Mouse (Mus musculus) lung, embryonic 15.5 days (tissue): Measurements from ENCODE around the gene Lrp8. TPM values are rescaled to one million over a fixed set of nuclear protein-coding genes. Genes with fewer than 3 reads are reported as not detected.

Experiments used
- ATAC-seq: fragments of 200-750 bp; cut with Nextera tagmentation; 2 replicates; pipeline ENCODE4 v1.8.0; 2017; ENCODE audit warnings: moderate number of reproducible peaks, borderline replicate concordance; ENCODE audit not compliant: low FRiP score, low TSS enrichment; ENCODE audit errors: extremely low read depth
- H3K27ac ChIP-seq: fragments of 300-500 bp; sonication (generic); 2 replicates; pipeline ENCODE4 v1.5.1; 2015; ENCODE audit warnings: moderate library complexity, mild to moderate bottlenecking, inconsistent platforms
- H3K27me3 ChIP-seq: fragments of 300-500 bp; sonication (generic); 2 replicates; pipeline ENCODE4 v1.6.1; 2015; ENCODE audit warnings: inconsistent platforms
- H3K36me3 ChIP-seq: fragments of 300-500 bp; sonication (generic); 2 replicates; pipeline ENCODE4 v1.6.1; 2015; ENCODE audit warnings: inconsistent platforms
- H3K4me1 ChIP-seq: fragments of 300-500 bp; sonication (generic); 2 replicates; pipeline ENCODE4 v1.6.1; 2015; ENCODE audit warnings: inconsistent platforms
- H3K4me2 ChIP-seq: fragments of 300-500 bp; sonication (generic); 2 replicates; pipeline ENCODE4 v1.6.1; 2015; ENCODE audit warnings: inconsistent platforms, mild to moderate bottlenecking, moderate library complexity
- H3K4me3 ChIP-seq: fragments of 300-500 bp; sonication (generic); 2 replicates; pipeline ENCODE4 v1.5.1; 2015; ENCODE audit warnings: mild to moderate bottlenecking, inconsistent platforms
- H3K9ac ChIP-seq: fragments of 300-500 bp; sonication (generic); 2 replicates; pipeline ENCODE4 v1.6.1; 2015; ENCODE audit warnings: inconsistent platforms
- H3K9me3 ChIP-seq: fragments of 300-500 bp; sonication (generic); 2 replicates; pipeline ENCODE4 v1.6.1; 2016; ENCODE audit warnings: inconsistent platforms
- WGBS: fragments of 180-500 bp; shearing (Covaris S2); methylation state at CpG from one replicate; pipeline ENCODE4 v1.1.7; 2015; 5-methylcytosine and 5-hydroxymethylcytosine counted together
- polyA plus RNA-seq: library from polyadenylated mRNA; unstranded; fragments of >200 nt; fragmentation: Nextera tagmentation; extraction: Ambion mirVana; gene quantifications from 2 replicates; pipeline ENCODE4 v1.2.1, GENCODE M21; 2015

The Lrp8 gene
- polyA plus RNA-seq = 1.1 and 1.2 TPM in 2 replicates

DNA sequence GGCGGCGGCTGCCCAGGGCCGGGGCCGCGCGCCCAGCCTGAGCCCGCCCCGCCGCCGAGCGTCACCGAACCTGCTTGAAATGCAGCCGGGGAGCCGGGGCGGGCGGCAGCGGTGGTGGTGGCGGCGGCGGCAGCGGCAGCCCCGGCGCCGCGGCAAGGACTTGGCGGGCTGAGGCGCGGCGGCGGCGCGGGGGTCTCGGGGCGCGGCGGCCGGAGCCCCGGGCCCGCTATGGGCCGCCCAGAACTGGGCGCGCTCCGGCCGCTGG, at the start of gene Lrp8:
TSS of gene Lrp8 (plus strand) at position 77 of the 265 bp plus-strand sequence.
- H3K27ac ChIP-seq = no peak within 1 kb of the TSS
- no peak for ATAC-seq
- H3K4me1 ChIP-seq = peaks cover 22% of the 10 kb centered on the region
- no peaks in the 10 kb centered on the region for H3K9me3 ChIP-seq
- H3K4me2 ChIP-seq = peak within 1 kb of the TSS; percentile 100
- WGBS = under 1% methylated on average over 24 of the region's 44 CpGs
- peaks cover 54% of the 10 kb centered on the region for H3K27me3 ChIP-seq
- peak within 1 kb of the TSS; percentile 67 for H3K4me3 ChIP-seq
- H3K36me3 ChIP-seq = no peaks in the 10 kb centered on the region
- peak within 1 kb of the TSS; percentile 47 for H3K9ac ChIP-seq

GRCm38 (mm10) chr4:107756222-107756621, 45.8 kb upstream of the Lrp8 start:
- Histone ChIP-seq H3K36me3 (no peaks in the 10 kb centered on the region), H3K4me1 (peaks cover 12% of the 10 kb centered on the region; the same call in 1 of the 2 replicates), H3K4me3 (no peak overlapping the region), H3K27ac (no peak overlapping the region), H3K9me3 (no peaks in the 10 kb centered on the region), H3K4me2 (no peak overlapping the region), H3K9ac (no peak overlapping the region), H3K27me3 (no peaks in the 10 kb centered on the region)
- 16% methylated on average over 10 of the region's 10 CpGs for WGBS
- ATAC-seq = no peak

GRCm38 (mm10) chr4:107757487-107758470, 44.3 kb upstream of the Lrp8 start:
- H3K9ac ChIP-seq = no peak overlapping the region
- WGBS = 62% methylated on average over 15 of the region's 15 CpGs
- H3K27me3 ChIP-seq = no peaks in the 10 kb centered on the region
- no peak for ATAC-seq
- H3K27ac ChIP-seq = no peak overlapping the region
- no peaks in the 10 kb centered on the region for H3K36me3 ChIP-seq
- H3K9me3 ChIP-seq = no peaks in the 10 kb centered on the region
- no peak overlapping the region for H3K4me3 ChIP-seq
- no peak overlapping the region for H3K4me2 ChIP-seq
- H3K4me1 ChIP-seq = peaks cover 12% of the 10 kb centered on the region; the same call in 1 of the 2 replicates

DNA sequence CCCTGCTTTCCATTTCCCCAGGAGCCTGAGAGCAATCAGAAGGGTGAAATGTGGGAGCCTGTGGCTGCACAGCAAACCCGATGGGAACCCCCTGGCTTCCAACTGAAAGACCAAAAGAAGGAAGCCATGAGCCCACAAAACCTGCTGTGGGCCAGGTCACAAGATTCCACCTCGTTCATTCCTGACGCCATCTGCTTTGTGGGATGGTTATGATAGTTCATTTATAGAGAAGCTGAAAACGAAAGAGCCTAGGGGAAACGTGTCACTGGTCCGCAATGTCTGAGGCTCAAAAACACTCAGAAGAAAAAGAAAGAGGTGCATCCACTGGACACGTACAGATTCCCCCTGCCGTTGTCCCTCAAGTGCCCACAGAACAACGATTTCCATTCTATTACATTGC, 43.1 kb upstream of the Lrp8 start:
- Histone ChIP-seq H3K27ac (no peak overlapping the region), H3K9me3 (no peaks in the 10 kb centered on the region), H3K4me2 (no peak overlapping the region), H3K27me3 (no peaks in the 10 kb centered on the region), H3K36me3 (no peaks in the 10 kb centered on the region), H3K4me1 (peaks cover 12% of the 10 kb centered on the region; the same call in 1 of the 2 replicates), H3K9ac (no peak overlapping the region), H3K4me3 (no peak overlapping the region)
- ATAC-seq = no peak
- 68% methylated on average over 9 of the region's 9 CpGs for WGBS

DNA sequence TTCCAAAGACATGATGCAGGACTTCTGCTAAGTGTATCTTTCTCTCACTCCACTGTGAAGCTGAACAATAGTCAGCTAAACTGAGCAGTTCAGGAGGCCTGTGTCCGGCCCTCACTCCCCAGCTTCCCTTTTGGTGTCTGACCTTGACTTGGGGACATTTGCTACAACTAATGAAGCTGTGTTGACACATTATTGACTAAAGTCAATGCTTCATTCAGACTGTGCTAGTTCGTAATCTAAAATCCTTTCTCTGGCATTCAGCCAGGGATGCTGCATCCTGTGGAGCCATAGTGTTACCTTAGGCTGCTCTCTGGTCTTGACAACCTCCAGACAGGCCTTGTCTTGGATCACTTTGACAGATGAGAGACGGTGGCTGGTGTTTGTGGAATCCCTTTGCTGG, 39.1 kb upstream of the Lrp8 start:
- Histone ChIP-seq H3K4me3 (no peak overlapping the region), H3K4me1 (no peaks in the 10 kb centered on the region)
- ATAC-seq = no peak

GRCm38 (mm10) chr4:107763598-107763997, 38.5 kb upstream of the Lrp8 start:
- no peak overlapping the region for H3K27ac ChIP-seq
- H3K4me1 ChIP-seq = no peaks in the 10 kb centered on the region
- 95% methylated on average over 2 of the region's 2 CpGs for WGBS
- no peaks in the 10 kb centered on the region for H3K36me3 ChIP-seq
- H3K4me3 ChIP-seq = no peak overlapping the region
- no peak overlapping the region for H3K9ac ChIP-seq
- no peak overlapping the region for H3K4me2 ChIP-seq
- no peak for ATAC-seq
- H3K9me3 ChIP-seq = no peaks in the 10 kb centered on the region
- no peaks in the 10 kb centered on the region for H3K27me3 ChIP-seq

More for the DNA sequence above, 39.1 kb upstream of the Lrp8 start:
- Histone ChIP-seq H3K27ac (no peak overlapping the region), H3K36me3 (no peaks in the 10 kb centered on the region), H3K4me2 (no peak overlapping the region), H3K9ac (no peak overlapping the region), H3K27me3 (no peaks in the 10 kb centered on the region), H3K9me3 (no peaks in the 10 kb centered on the region)
- WGBS = 36% methylated on average over 3 of the region's 3 CpGs

- 65% methylated on average over 9 of the region's 9 CpGs for WGBS
- Histone ChIP-seq H3K4me3 (no peak overlapping the region), H3K9ac (no peak overlapping the region), H3K9me3 (no peaks in the 10 kb centered on the region), H3K4me1 (no peaks in the 10 kb centered on the region), H3K4me2 (no peak overlapping the region), H3K27me3 (no peaks in the 10 kb centered on the region), H3K36me3 (no peaks in the 10 kb centered on the region), H3K27ac (no peak overlapping the region)
- ATAC-seq = no peak
These were observed 36.8 kb upstream of the Lrp8 start for GRCm38 (mm10) chr4:107765196-107765813.

DNA sequence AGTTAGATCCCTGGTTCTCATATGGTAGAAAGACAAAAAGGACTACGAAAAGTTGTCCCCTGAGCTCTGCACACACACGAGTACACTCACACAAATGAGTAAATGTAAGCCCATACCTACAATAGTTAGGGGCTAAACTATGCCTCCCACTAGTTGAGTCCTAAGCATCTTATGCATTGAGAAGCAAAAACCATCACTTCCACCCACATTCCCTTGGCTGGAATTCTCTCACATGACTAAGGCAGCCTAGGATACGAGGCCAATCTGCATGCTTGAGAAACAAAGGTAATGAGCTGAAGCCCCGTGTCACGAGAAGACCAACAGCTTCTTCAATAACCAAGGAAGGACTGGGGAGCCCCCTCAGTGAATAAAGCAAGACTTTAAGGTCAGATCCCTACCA, 35.9 kb upstream of the Lrp8 start:
- Histone ChIP-seq H3K27me3 (no peaks in the 10 kb centered on the region), H3K36me3 (no peaks in the 10 kb centered on the region), H3K27ac (no peak overlapping the region), H3K9me3 (no peaks in the 10 kb centered on the region), H3K4me1 (no peaks in the 10 kb centered on the region), H3K9ac (no peak overlapping the region), H3K4me3 (no peak overlapping the region), H3K4me2 (no peak overlapping the region)
- 67% methylated on average over 5 of the region's 5 CpGs for WGBS
- no peak for ATAC-seq

DNA sequence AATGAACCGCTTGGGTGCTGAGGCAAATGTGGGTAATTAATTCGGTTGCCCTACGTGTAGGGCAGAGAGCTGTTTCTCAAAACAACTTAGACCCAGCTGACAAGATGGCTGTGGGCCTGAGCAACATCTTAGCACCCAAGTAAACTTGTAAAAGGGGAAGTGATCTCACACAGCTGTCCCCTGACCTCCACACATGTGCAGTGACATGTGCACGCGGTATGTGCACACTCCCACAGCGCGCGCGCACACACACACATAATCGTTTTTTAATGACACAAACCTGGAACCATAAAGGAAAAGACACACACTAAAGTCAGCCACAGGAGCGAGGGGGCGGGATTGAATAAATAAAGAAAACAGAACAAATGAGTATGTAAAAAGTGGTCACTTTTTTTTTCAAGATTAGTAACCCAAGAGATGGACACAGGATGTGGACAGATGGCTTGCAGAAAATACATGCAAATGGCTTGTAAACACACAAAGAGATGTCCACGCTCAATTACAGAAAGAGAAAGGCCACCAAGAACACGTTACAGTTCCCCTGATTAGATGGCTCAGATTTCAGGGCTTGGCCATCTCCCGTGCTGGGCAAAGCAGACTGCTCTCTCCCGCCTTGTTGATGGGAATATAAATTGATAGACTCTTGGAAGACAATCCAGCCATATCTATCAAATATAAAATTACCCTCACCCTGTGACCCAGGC, 29.8 kb upstream of the Lrp8 start:
- 81% methylated on average over 16 of the region's 16 CpGs for WGBS
- H3K4me3 ChIP-seq = no peak overlapping the region

DNA sequence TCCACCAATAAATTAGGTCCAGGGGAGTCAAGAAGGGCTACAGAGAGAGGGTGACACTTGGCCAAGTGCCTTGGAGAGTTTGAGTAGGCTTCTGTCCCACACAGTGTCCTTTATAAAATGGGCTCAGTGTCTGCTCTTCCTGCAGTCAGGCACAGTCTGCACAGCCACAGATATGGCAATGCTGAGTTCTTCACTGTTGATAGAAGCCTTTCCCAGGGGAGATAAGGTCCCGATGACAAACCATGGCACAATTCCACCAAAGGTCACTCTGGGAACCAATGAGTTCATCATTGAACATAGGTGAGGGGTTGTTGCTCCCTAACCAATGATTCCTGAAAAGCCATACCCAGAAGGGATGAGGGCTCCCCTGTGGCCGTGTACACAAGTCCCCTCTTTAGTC, 27.2 kb upstream of the Lrp8 start:
- Histone ChIP-seq H3K4me3 (no peak overlapping the region), H3K36me3 (no peaks in the 10 kb centered on the region), H3K27me3 (no peaks in the 10 kb centered on the region), H3K9me3 (no peaks in the 10 kb centered on the region), H3K4me1 (peaks cover 15% of the 10 kb centered on the region; the same call in 1 of the 2 replicates), H3K27ac (no peak overlapping the region), H3K4me2 (no peak overlapping the region), H3K9ac (no peak overlapping the region)
- no peak for ATAC-seq
- 55% methylated on average over 2 of the region's 2 CpGs for WGBS

More for the DNA sequence above, 29.8 kb upstream of the Lrp8 start:
- Histone ChIP-seq H3K27me3 (no peaks in the 10 kb centered on the region), H3K9me3 (no peaks in the 10 kb centered on the region), H3K4me2 (no peak overlapping the region), H3K4me1 (peaks cover 9% of the 10 kb centered on the region; the same call in 1 of the 2 replicates), H3K27ac (no peak overlapping the region), H3K9ac (no peak overlapping the region), H3K36me3 (no peaks in the 10 kb centered on the region)
- ATAC-seq = no peak

- Histone ChIP-seq H3K4me1 (peaks cover 15% of the 10 kb centered on the region; the same call in 1 of the 2 replicates), H3K36me3 (no peaks in the 10 kb centered on the region), H3K9ac (no peak overlapping the region), H3K4me3 (no peak overlapping the region), H3K27me3 (no peaks in the 10 kb centered on the region), H3K27ac (no peak overlapping the region), H3K9me3 (no peaks in the 10 kb centered on the region), H3K4me2 (no peak overlapping the region)
- 21% methylated on average over 7 of the region's 7 CpGs for WGBS
- peak; percentile 39; the same call in 1 of the 2 replicates for ATAC-seq
These were observed 26.4 kb upstream of the Lrp8 start for GRCm38 (mm10) chr4:107775672-107776071.
